Mouse (Mus musculus): ENCODE measurements around the gene Rbpms2. TPM values are rescaled to one million over a fixed set of nuclear protein-coding genes. Genes with fewer than 3 reads are reported as not detected.

Gene Rbpms2
- polyA plus RNA-seq, 1 experiment from 2014 or later = 6.5 TPM

- no peak overlapping the region for H3K9ac ChIP-seq (replicated peaks; ENCODE audit: low read depth)
Measured at GRCm38 (mm10) chr9:65700504-65700903, 71.1 kb downstream of the Rbpms2 start.

GRCm38 (mm10) chr9:65702286-65702685 lies 72.8 kb downstream of the Rbpms2 start:
- no peak overlapping the region for H3K4me3 ChIP-seq (ENCODE audit: low read depth, low read length)
- no peak overlapping the region for H3K4me2 ChIP-seq (replicated peaks; ENCODE audit: low read depth, low read length)
- H3K4me1 ChIP-seq (ENCODE audit: insufficient read depth, low read depth, low read length) = no peaks in the 10 kb centered on the region
- DNase-seq (ENCODE audit: low spot score) (no peak), ATAC-seq (no peak)
- H3K9me3 ChIP-seq (ENCODE audit: low read length) = no peaks in the 10 kb centered on the region
- no peak overlapping the region for H3K9ac ChIP-seq (replicated peaks; ENCODE audit: low read depth)
- WGBS = 86% methylated on average over 9 of the region's 9 CpGs
- TF ChIP-seq CTCF (IDR thresholded peaks at IDR 0.05) (no peak), EP300 (IDR thresholded peaks at IDR 0.05) (no peak)
- H3K36me3 ChIP-seq (ENCODE audit: insufficient read depth, low read length) = peaks cover 7% of the 10 kb centered on the region
- no peak overlapping the region for H3K27ac ChIP-seq (ENCODE audit: low read length)
- no peaks in the 10 kb centered on the region for H3K27me3 ChIP-seq (replicated peaks; ENCODE audit: insufficient read depth, low read length)

More at GRCm38 (mm10) chr9:65700504-65700903, 71.1 kb downstream of the Rbpms2 start:
- TF ChIP-seq CTCF (IDR thresholded peaks at IDR 0.05) = no peak
- TF ChIP-seq EP300 (IDR thresholded peaks at IDR 0.05) = no peak
- no peak overlapping the region for H3K4me3 ChIP-seq (ENCODE audit: low read depth, low read length)
- H3K27ac ChIP-seq (ENCODE audit: low read length) = no peak overlapping the region
- peaks cover 7% of the 10 kb centered on the region for H3K36me3 ChIP-seq (ENCODE audit: insufficient read depth, low read length)
- no peak for DNase-seq (ENCODE audit: low spot score)
- no peaks in the 10 kb centered on the region for H3K27me3 ChIP-seq (replicated peaks; ENCODE audit: insufficient read depth, low read length)
- ATAC-seq = no peak
- no peaks in the 10 kb centered on the region for H3K9me3 ChIP-seq (ENCODE audit: low read length)
- no peaks in the 10 kb centered on the region for H3K4me1 ChIP-seq (ENCODE audit: insufficient read depth, low read depth, low read length)
- 90% methylated on average over 6 of the region's 6 CpGs for WGBS
- no peak overlapping the region for H3K4me2 ChIP-seq (replicated peaks; ENCODE audit: low read depth, low read length)

- Histone ChIP-seq H3K27ac (ENCODE audit: low read length) (no peak overlapping the region), H3K4me1 (ENCODE audit: insufficient read depth, low read depth, low read length) (no peaks in the 10 kb centered on the region), H3K9me3 (ENCODE audit: low read length) (no peaks in the 10 kb centered on the region), H3K27me3 (replicated peaks; ENCODE audit: insufficient read depth, low read length) (no peaks in the 10 kb centered on the region), H3K9ac (replicated peaks; ENCODE audit: low read depth) (no peak overlapping the region), H3K4me2 (replicated peaks; ENCODE audit: low read depth, low read length) (no peak overlapping the region), H3K4me3 (ENCODE audit: low read depth, low read length) (no peak overlapping the region), H3K36me3 (ENCODE audit: insufficient read depth, low read length) (peaks cover 7% of the 10 kb centered on the region)
- no peak for ATAC-seq
- no peak for TF ChIP-seq CTCF (IDR thresholded peaks at IDR 0.05)
- no peak for TF ChIP-seq EP300 (IDR thresholded peaks at IDR 0.05)
- 72% methylated on average over 7 of the region's 7 CpGs for WGBS
- DNase-seq (ENCODE audit: low spot score) = no peak
Measured at GRCm38 (mm10) chr9:65703241-65703640, 73.8 kb downstream of the Rbpms2 start.

- TF ChIP-seq EP300 (IDR thresholded peaks at IDR 0.05) = no peak
- no peaks in the 10 kb centered on the region for H3K9me3 ChIP-seq (ENCODE audit: low read length)
- ATAC-seq (no peak), DNase-seq (ENCODE audit: low spot score) (no peak)
- H3K27me3 ChIP-seq (replicated peaks; ENCODE audit: insufficient read depth, low read length) = no peaks in the 10 kb centered on the region
- peaks cover 7% of the 10 kb centered on the region for H3K36me3 ChIP-seq (ENCODE audit: insufficient read depth, low read length)
- H3K4me1 ChIP-seq (ENCODE audit: insufficient read depth, low read depth, low read length) = no peaks in the 10 kb centered on the region
- H3K9ac ChIP-seq (replicated peaks; ENCODE audit: low read depth) = no peak overlapping the region
- no peak overlapping the region for H3K4me3 ChIP-seq (ENCODE audit: low read depth, low read length)
- whole genome bisulfite sequencing = 88% methylated on average over 24 of the region's 24 CpGs
- no peak overlapping the region for H3K27ac ChIP-seq (ENCODE audit: low read length)
- no peak overlapping the region for H3K4me2 ChIP-seq (replicated peaks; ENCODE audit: low read depth, low read length)
Measured at GRCm38 (mm10) chr9:65703926-65704595, 74.6 kb downstream of the Rbpms2 start.

Other genes with a start within 250 kb of the Rbpms2 start
- gene Kbtbd13, start 238.0 kb upstream of the Rbpms2 start, polyA plus RNA-seq (2015; fragmentation: Nextera tagmentation; extraction: Ambion mirVana) = 2.4 and 2.9 TPM in 2 replicates
- 73.2 and 84.4 TPM in 2 replicates for gene Rasl12, start 231.1 kb upstream of the Rbpms2 start, polyA plus RNA-seq (2015; fragmentation: Nextera tagmentation; extraction: Ambion mirVana)
- not detected in 2 replicates for gene Slc51b, start 206.7 kb upstream of the Rbpms2 start, polyA plus RNA-seq (2015; fragmentation: Nextera tagmentation; extraction: Ambion mirVana)
- gene Mtfmt, start 193.9 kb upstream of the Rbpms2 start, polyA plus RNA-seq (2015; fragmentation: Nextera tagmentation; extraction: Ambion mirVana) = 10.2 and 11.5 TPM in 2 replicates
- gene Spg21, start 168.7 kb upstream of the Rbpms2 start, polyA plus RNA-seq (2015; fragmentation: Nextera tagmentation; extraction: Ambion mirVana) = 94.0 and 94.2 TPM in 2 replicates
- not detected in 2 replicates for gene Ankdd1a, start 109.5 kb upstream of the Rbpms2 start, polyA plus RNA-seq (2015; fragmentation: Nextera tagmentation; extraction: Ambion mirVana)
- 20.3 and 21.1 TPM in 2 replicates for gene Plekho2, start 49.6 kb upstream of the Rbpms2 start, polyA plus RNA-seq (2015; fragmentation: Nextera tagmentation; extraction: Ambion mirVana)
- 0.56 and 0.87 TPM in 2 replicates for gene Pif1, start 42.5 kb upstream of the Rbpms2 start, polyA plus RNA-seq (2015; fragmentation: Nextera tagmentation; extraction: Ambion mirVana)
- 639 and 649 TPM in 2 replicates for gene Oaz2, start 38.4 kb downstream of the Rbpms2 start, polyA plus RNA-seq (2015; fragmentation: Nextera tagmentation; extraction: Ambion mirVana)
- 4.8 and 5.0 TPM in 2 replicates for gene Zfp609, start 197.9 kb downstream of the Rbpms2 start, polyA plus RNA-seq (2015; fragmentation: Nextera tagmentation; extraction: Ambion mirVana)

Data from lung, postnatal 0 days (tissue).